Mouse (Mus musculus) activated CD4-positive, CD25-positive, alpha-beta regulatory T cell, adult 4 months (primary cell): Measurements from ENCODE around the gene Rpl38. TPM values are rescaled to one million over a fixed set of nuclear protein-coding genes. Genes with fewer than 3 reads are reported as not detected.
A peak's percentile ranks its signal among the peaks of the same experiment; 100 is the strongest.

Source experiments
- ATAC-seq: one replicate; pipeline ENCODE4 v1.8.0; 2017
- polyA plus RNA-seq, 2 experiments: library from polyadenylated mRNA; unstranded; fragments of 100-300 nt; shearing (Covaris generic); gene quantifications; one replicate each; pipeline ENCODE4 v1.2.1; 2017

Rpl38 gene
- polyA plus RNA-seq, 2 experiments from 2014 or later, result 1,043 to 1,380 TPM

DNA sequence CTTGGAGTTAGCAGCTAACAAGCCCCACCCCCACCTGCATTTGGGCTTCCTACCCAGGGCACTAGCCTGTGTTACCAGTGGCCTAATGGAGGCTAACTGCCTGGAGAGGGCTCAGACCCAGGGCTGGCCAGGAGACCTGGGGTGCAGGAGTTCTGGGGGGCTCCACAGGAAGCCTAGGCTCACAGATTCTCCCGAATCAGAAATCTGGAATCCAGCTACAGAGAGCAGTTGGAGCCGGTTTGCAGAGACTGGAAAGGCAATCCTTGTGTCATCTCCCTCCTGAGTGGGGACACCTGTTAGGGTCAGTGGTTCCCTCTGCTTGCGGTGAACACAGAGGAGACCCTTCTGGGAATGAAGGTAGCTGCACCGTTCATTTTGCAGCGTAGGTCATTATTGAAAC is 12.7 kb downstream of the Rpl38 start:
- ATAC-seq, result no peak

DNA sequence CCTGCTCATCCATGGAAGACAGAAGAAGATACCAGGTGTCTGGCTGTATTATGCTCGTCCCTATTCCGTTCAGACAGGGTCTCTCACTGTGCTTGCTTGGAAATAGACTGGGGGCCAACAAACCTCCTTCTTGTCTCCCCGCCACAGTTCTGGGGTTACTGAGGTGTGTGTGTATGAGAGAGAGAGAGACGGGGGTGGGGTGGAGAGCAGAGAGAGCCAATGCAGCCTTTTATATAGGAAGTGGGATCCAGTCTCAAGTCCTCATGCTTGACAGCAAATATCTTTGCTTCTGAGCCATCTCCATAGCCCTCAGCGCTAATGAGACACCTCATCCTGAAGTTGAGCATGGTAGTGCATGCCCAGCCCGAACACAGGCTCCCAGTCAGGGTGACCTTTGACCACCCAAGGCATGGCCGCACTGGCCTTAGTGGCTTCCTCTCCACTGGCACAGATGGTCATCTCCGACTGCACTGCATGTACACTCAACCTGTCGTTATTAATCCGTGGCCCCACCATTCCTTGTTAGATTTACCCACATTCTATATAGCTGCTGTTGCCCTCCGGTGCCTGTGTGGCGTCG is 14.1 kb downstream of the Rpl38 start:
- ATAC-seq, result no peak

- ATAC-seq, result no peak
Observed at GRCm38 (mm10) chr11:114683029-114683721, 14.9 kb downstream of the Rpl38 start.

GRCm38 (mm10) chr11:114683722-114684621 is 15.6 kb downstream of the Rpl38 start:
- ATAC-seq, result no peak

GRCm38 (mm10) chr11:114684627-114685373 is 16.5 kb downstream of the Rpl38 start:
- ATAC-seq, result no peak

GRCm38 (mm10) chr11:114685526-114686040 is 17.3 kb downstream of the Rpl38 start:
- no peak for ATAC-seq

GRCm38 (mm10) chr11:114686221-114686959 is 18.1 kb downstream of the Rpl38 start:
- no peak for ATAC-seq

DNA sequence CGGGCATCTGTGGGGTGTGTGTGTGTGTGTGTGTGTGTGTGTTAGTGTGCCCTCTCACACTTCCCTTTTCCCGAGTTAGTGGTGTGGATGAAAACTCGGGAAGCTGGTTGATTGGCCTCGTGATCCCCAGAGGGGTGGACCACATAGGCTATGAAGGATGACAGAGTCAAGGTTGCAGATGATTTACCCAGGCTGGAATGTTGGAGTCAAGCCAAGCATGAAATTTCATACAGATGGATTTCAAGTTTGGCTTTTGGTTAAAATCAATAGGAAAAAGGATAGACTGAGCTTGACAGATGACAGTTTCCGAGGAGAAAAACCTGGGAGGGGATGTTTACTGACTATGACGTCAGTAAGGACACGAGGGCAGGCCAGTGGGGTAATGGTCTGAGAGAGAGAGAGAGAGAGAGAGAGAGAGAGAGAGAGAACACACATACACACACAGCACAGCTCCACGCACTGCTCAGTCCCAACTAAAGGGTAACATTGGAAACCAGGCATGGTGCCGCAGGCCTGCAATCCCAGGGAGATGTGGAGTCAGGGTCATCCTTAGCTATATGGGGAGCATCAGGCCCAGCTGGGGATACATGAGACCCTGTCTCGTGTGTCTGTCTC is 19.4 kb downstream of the Rpl38 start:
- ATAC-seq, result no peak

GRCm38 (mm10) chr11:114688729-114689128 is 20.4 kb downstream of the Rpl38 start:
- no peak for ATAC-seq

DNA sequence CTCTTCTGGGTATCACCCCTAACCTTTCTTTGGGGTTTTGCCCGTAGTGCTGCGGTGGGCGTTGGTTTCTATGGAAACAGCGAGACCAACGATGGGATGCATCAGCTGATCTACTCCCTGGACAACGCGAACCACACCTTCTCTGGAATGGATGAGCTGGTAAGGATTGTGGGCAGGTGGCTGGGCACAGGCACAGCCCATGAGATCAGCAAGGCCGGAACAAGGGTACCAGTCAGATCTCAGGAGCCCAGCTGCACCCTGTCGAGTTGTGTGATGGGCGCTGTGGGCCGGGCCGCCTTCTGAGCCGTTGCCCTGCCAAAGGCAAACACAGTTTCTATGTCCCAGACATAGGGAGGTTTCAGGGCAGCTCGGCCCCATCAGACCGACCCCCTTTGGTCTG is 21.9 kb downstream of the Rpl38 start:
- ATAC-seq, result no peak

GRCm38 (mm10) chr11:114691454-114692182 is 23.3 kb downstream of the Rpl38 start:
- ATAC-seq, result no peak

GRCm38 (mm10) chr11:114692601-114693000 is 24.3 kb downstream of the Rpl38 start:
- ATAC-seq, result no peak

- no peak for ATAC-seq
Observed at GRCm38 (mm10) chr11:114693456-114693855, 25.1 kb downstream of the Rpl38 start.

DNA sequence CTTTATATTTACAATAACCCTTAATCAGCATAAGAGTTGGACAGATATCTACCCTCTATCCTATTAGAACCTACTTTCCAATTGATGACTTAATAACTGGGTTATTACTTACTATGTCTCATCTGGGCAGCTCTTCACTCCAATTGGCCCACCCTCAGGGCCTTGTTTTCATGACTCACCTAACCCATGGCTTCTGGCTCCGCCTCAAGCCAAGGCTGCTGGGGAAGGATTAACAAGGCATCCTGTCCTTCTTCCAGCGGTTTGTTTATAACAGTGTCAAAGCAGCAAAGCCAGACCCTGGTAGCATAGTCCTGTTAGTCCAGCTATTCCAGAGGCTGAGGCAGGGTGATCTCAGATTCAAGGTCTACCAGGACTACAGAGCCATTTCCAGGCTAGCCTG is 26.1 kb downstream of the Rpl38 start:
- no peak for ATAC-seq

DNA sequence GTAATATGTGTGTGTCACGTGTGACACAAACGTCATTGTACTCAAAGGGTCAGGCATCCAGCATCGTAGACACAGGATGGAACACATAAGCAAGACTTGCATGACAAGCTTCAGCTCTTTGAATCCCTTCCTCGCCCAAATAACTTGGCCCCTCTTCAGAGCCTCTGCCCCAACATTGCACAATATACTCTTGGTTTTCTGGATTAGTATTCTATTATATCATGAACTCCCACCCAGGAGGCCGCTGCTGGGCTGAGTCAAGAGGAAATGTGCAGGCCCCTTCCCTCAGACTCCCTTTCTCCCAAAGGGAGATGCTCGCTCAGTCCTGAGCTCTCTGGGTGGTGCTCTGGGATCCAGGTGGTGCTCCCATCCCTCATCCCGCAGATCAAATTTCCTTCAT is 30.2 kb downstream of the Rpl38 start:
- no peak for ATAC-seq

DNA sequence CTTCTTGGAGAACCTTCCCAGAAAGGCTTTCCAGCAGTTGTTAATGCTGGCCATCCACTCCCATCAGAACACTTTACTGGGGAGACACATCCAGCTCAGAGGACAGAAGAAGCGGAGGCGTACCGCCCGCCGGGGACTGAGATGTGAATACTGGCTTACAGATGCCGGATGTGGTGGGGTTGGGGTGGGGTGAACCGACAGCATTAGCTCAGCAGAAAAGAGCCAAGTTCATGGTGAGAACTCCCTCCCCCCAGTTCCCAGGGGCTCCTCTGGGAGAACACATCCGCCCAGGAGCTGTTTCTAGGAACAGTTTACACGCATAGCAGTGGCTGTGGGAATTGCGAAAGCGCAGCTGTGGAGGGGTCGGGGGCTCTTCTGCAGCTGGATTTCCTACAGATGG is 31.2 kb downstream of the Rpl38 start:
- ATAC-seq, result peak; percentile 66

DNA sequence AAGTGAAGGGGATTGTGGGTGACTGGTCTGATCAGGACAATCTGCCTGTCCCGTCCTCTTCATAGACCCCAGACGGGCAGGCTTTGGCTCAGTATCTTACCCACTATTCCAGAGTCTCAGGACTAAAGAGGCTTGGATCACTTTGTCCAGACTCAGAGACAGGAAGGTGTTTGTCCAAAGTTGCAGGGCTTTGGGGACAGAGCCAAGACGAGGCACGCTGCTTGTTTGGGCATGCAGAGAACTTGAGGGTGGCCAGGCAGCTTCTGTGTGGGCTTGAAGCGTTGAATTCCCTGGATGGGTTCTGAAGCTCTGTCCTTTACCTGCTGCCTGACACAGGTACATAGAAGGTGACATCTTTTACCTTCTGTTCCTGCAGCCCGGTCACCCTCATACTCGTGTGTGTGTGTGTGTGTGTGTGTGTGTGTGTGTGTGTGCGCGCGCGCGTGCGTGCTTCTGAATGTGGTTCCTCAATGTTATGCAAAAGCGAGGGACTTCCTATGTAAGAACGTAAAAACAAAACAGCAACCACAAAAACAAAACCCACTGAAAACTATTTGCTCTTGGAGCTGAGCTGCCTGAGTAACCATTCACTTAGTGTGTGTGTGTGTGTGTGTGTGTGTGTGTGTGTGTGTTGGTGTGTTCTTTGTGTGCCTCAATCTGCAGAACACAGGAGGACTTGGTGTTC is 34.1 kb downstream of the Rpl38 start:
- ATAC-seq, result peak; percentile 46

DNA sequence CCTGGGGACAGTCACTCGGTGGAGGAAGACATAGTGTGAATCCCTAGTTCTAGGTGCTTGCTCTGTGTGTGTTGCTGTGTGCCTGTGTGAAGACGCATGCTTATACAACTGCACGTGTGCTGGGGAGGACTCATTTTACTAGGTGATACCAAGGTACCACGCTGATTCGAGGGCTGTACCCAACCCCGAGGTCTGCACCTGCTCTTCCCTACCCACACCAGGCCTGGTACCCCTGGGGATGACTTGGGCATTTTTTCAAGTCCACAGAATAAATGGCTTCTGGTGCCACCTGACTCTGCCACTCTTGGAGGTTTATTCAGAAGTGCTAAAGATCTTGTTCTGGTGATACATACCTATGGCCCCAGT is 34.7 kb downstream of the Rpl38 start:
- ATAC-seq, result no peak

DNA sequence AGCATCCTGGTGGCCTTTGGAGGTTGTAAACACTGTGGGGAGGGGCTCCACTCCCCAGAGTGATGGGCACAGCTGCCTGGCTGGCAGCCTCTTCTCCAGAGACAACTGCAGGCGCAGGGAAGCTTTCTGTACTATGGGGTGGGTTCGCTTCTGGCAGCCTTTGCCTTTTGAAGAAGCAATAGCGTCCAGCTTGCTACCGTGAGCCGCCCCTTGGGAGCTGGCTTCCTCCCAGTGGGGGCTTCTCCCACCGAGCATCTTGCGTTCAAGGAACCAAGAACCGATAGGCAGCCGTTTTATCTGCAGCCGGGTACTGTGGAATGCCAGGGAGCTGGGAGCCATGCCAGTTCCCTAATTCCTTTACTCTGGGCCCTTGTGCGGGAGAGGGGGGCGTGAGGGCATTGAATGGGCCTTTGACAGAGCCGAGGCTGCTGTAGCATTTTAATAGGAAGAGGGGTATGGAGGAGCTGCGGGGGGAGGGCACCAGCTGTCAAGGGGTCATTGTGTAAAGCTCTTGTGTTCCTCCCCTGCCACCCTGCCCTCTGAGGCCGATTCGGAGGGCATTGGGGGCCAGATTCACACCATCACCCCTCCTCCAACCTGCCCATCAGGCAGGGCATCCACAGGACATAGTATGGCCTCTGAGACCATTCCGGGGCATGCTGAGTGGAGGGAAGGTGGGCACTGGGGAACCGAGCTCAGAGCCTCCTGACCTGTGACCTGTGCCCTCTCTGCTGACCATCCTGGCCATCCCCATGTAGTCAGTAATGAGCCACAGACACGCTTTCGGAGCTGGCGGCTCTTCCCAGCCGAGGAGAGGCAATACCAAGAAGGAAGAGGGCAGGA is 36.0 kb downstream of the Rpl38 start:
- ATAC-seq, result no peak
